Mouse (Mus musculus): ENCODE measurements around the gene Pde8b. TPM values are rescaled to one million over a fixed set of nuclear protein-coding genes. Genes with fewer than 3 reads are reported as not detected.

Pde8b gene
- polyA plus RNA-seq, 1 experiment = 46.6 TPM

Other genes starting within 250 kb of the Pde8b start
- 16.6 and 17.1 TPM in 2 replicates for gene Zbed3, start 73.3 kb upstream of the Pde8b start, polyA plus RNA-seq (2012; rRNA removed)
- 37.5 and 39.1 TPM in 2 replicates for gene Aggf1, start 125.0 kb upstream of the Pde8b start, polyA plus RNA-seq (2012; rRNA removed)
- 21.1 and 21.7 TPM in 2 replicates for gene Crhbp, start 194.6 kb upstream of the Pde8b start, polyA plus RNA-seq (2012; rRNA removed)
- gene S100z, start 228.4 kb upstream of the Pde8b start, polyA plus RNA-seq (2012; rRNA removed) = not detected in 2 replicates

All from frontal cortex, adult 2 months (tissue).